Mouse (Mus musculus): ENCODE measurements around the gene Gm8362.
"Not testable (repeated sequence)": the region's sequence is repeated elsewhere in the genome, so short reads cannot be mapped to it uniquely, and the experiment has no call there.

The Gm8362 gene

GRCm38 (mm10) chr14:6774311-6774710 is at the start of gene Gm8362:
Gm8362 (minus strand) TSS chr14:6774411.
- DNase-seq (ENCODE audit: low spot score in 2 of 2) = not testable (repeated sequence)

GRCm38 (mm10) chr14:6823297-6823696 is 49.1 kb upstream of the Gm8362 start:
- DNase-seq (ENCODE audit: low spot score in 2 of 2) = not testable (repeated sequence)

GRCm38 (mm10) chr14:6757231-6757536 is 17.0 kb downstream of the Gm8362 start:
- DNase-seq (ENCODE audit: low spot score in 2 of 2) = peak in 1 of 2 experiments; percentile 4

- DNase-seq (ENCODE audit: low spot score in 2 of 2) = peak; percentile 0 to 7
Observed at GRCm38 (mm10) chr14:6756384-6757230, 17.6 kb downstream of the Gm8362 start.

GRCm38 (mm10) chr14:6742232-6742631 is 32.0 kb downstream of the Gm8362 start, which contains the start of gene Gm3636:
Gm3636 (minus strand) TSS chr14:6742332.
- not testable (repeated sequence) for DNase-seq (ENCODE audit: low spot score in 2 of 2)

- DNase-seq (ENCODE audit: low spot score in 2 of 2) = not testable (repeated sequence)
Observed at GRCm38 (mm10) chr14:6720151-6720550, 54.1 kb downstream of the Gm8362 start, which contains the start of gene Gm8050. Gm8050 (minus strand) TSS chr14:6720251.

Data from urinary bladder, adult 18-20 months (tissue).